Mouse (Mus musculus) cerebellum, adult 2 months (tissue): Measurements from ENCODE around the gene Iars. TPM values are rescaled to one million over a fixed set of nuclear protein-coding genes. Genes with fewer than 3 reads are reported as not detected.
"Not testable (repeated sequence)": the region's sequence is repeated elsewhere in the genome, so short reads cannot be mapped to it uniquely, and the experiment has no call there.

Experiments used
- DNase-seq, 2 experiments: peaks; one replicate each; pipeline ENCODE4 v3.0.0; 2021
- H3K27ac ChIP-seq: fragments of 200-500 bp; 2 replicates; pipeline ENCODE4 v1.5.1; 2012; ENCODE audit warnings: low read length, control low read depth, inconsistent platforms; ENCODE audit not compliant: insufficient read depth
- H3K27me3 ChIP-seq: fragments of 200-500 bp; 2 replicates; pipeline ENCODE4 v1.6.1; 2012; ENCODE audit warnings: inconsistent platforms, mild to moderate bottlenecking, low read length, moderate library complexity; ENCODE audit not compliant: control insufficient read depth, insufficient read depth
- H3K4me1 ChIP-seq: fragments of 200-500 bp; 2 replicates; pipeline ENCODE4 v1.6.1; 2011; ENCODE audit warnings: low read length; ENCODE audit not compliant: control insufficient read depth, insufficient read depth
- H3K4me3 ChIP-seq: fragments of 200-500 bp; replicated peaks from 2 replicates; pipeline ENCODE3; 2011; ENCODE audit warnings: mild to moderate bottlenecking, low read depth, low read length, control low read depth; ENCODE audit not compliant: insufficient read depth
- CTCF ChIP-seq: fragments of 200-500 bp; IDR thresholded peaks from 2 replicates; pipeline ENCODE4 v1.5.1; 2011; ENCODE audit warnings: low read depth, mild to moderate bottlenecking, control low read depth, low read length, moderate library complexity, borderline replicate concordance; ENCODE audit not compliant: insufficient read depth
- POLR2A ChIP-seq: fragments of 200-500 bp; IDR thresholded peaks from 2 replicates; pipeline ENCODE4 v1.6.1; 2011; ENCODE audit warnings: low read length, control low read depth, borderline replicate concordance; ENCODE audit not compliant: insufficient read depth
- WGBS: fragments of 180-500 bp; shearing (Covaris S2); methylation state at CpG from one replicate; pipeline ENCODE4 v1.1.7; 2018; 5-methylcytosine and 5-hydroxymethylcytosine counted together
- polyA plus RNA-seq: library from polyadenylated mRNA; depleted of rRNA; stranded (reverse); fragments of >200 nt; gene quantifications from 2 replicates; pipeline ENCODE4 v1.2.3, GENCODE M21; 2012; rRNA removed

Gene Iars
- polyA plus RNA-seq, 1 experiment, result 45.5 TPM

GRCm38 (mm10) chr13:49756591-49756990 lies 74.7 kb downstream of the Iars start:
- Histone ChIP-seq H3K27me3 (no peaks in the 10 kb centered on the region), H3K27ac (no peak overlapping the region), H3K4me3 (no peak overlapping the region), H3K4me1 (no peaks in the 10 kb centered on the region)
- TF ChIP-seq POLR2A, result no peak
- no peak for TF ChIP-seq CTCF
- 77% methylated on average over 9 of the region's 9 CpGs for WGBS
- DNase-seq, result no peak

GRCm38 (mm10) chr13:49757966-49758365 lies 76.1 kb downstream of the Iars start:
- Histone ChIP-seq H3K4me1 (no peaks in the 10 kb centered on the region), H3K27me3 (no peaks in the 10 kb centered on the region), H3K4me3 (no peak overlapping the region), H3K27ac (no peak overlapping the region)
- DNase-seq, result no peak
- WGBS, result 79% methylated on average over 4 of the region's 4 CpGs
- no peak for TF ChIP-seq POLR2A
- TF ChIP-seq CTCF, result no peak

- WGBS, result 67% methylated on average over 1 of the region's 1 CpGs
- no peak for DNase-seq
Observed at GRCm38 (mm10) chr13:49760675-49761074, 78.8 kb downstream of the Iars start.

GRCm38 (mm10) chr13:49762208-49762607 lies 80.3 kb downstream of the Iars start:
- WGBS, result 88% methylated on average over 14 of the region's 14 CpGs
- H3K4me3 ChIP-seq, result no peak overlapping the region
- H3K4me1 ChIP-seq, result no peaks in the 10 kb centered on the region
- H3K27ac ChIP-seq, result no peak overlapping the region
- no peak for DNase-seq
- no peaks in the 10 kb centered on the region for H3K27me3 ChIP-seq
- no peak for TF ChIP-seq CTCF
- TF ChIP-seq POLR2A, result no peak

More at GRCm38 (mm10) chr13:49760675-49761074, 78.8 kb downstream of the Iars start:
- Histone ChIP-seq H3K27ac (no peak overlapping the region), H3K4me3 (no peak overlapping the region), H3K27me3 (no peaks in the 10 kb centered on the region), H3K4me1 (no peaks in the 10 kb centered on the region)
- TF ChIP-seq CTCF (no peak), POLR2A (no peak)

- Histone ChIP-seq H3K27me3 (no peaks in the 10 kb centered on the region), H3K4me3 (no peak overlapping the region), H3K4me1 (no peaks in the 10 kb centered on the region), H3K27ac (no peak overlapping the region)
- TF ChIP-seq POLR2A, result no peak
- no peak for TF ChIP-seq CTCF
- 30% methylated on average over 8 of the region's 8 CpGs for WGBS
- DNase-seq, result no peak
Observed at GRCm38 (mm10) chr13:49765306-49765705, 83.4 kb downstream of the Iars start.

- H3K4me1 ChIP-seq, result no peaks in the 10 kb centered on the region
- TF ChIP-seq CTCF (no peak), POLR2A (no peak)
- H3K27ac ChIP-seq, result no peak overlapping the region
- WGBS, result 59% methylated on average over 9 of the region's 9 CpGs
- no peak for DNase-seq
- no peaks in the 10 kb centered on the region for H3K27me3 ChIP-seq
- H3K4me3 ChIP-seq, result no peak overlapping the region
Observed at GRCm38 (mm10) chr13:49766269-49766668, 84.4 kb downstream of the Iars start.

GRCm38 (mm10) chr13:49768048-49768447 lies 86.1 kb downstream of the Iars start:
- no peaks in the 10 kb centered on the region for H3K27me3 ChIP-seq
- no peak overlapping the region for H3K4me3 ChIP-seq
- no peak for DNase-seq
- TF ChIP-seq POLR2A, result no peak
- no peak for TF ChIP-seq CTCF
- WGBS, result 93% methylated on average over 2 of the region's 2 CpGs
- no peaks in the 10 kb centered on the region for H3K4me1 ChIP-seq
- no peak overlapping the region for H3K27ac ChIP-seq

GRCm38 (mm10) chr13:49769111-49769510 lies 87.2 kb downstream of the Iars start:
- TF ChIP-seq POLR2A (no peak), CTCF (no peak)
- DNase-seq, result no peak
- no peak overlapping the region for H3K4me3 ChIP-seq
- WGBS, result 80% methylated on average over 16 of the region's 16 CpGs
- no peaks in the 10 kb centered on the region for H3K4me1 ChIP-seq
- no peak overlapping the region for H3K27ac ChIP-seq
- H3K27me3 ChIP-seq, result no peaks in the 10 kb centered on the region

GRCm38 (mm10) chr13:49771536-49771935 lies 89.6 kb downstream of the Iars start:
- H3K27ac ChIP-seq, H3K27me3 ChIP-seq, H3K4me3 ChIP-seq, DNase-seq, H3K4me1 ChIP-seq: not testable (repeated sequence)

Other genes with a start within 250 kb of the Iars start
- 0.39 and 0.40 TPM in 2 replicates for gene Tes3-ps, start 188.8 kb upstream of the Iars start, polyA plus RNA-seq
- 4.3 and 5.1 TPM in 2 replicates for gene Ecm2, start 177.3 kb upstream of the Iars start, polyA plus RNA-seq
- gene Aspn, start 137.7 kb upstream of the Iars start, polyA plus RNA-seq, result 0.92 and 1.1 TPM in 2 replicates
- 0.41 and 1.3 TPM in 2 replicates for gene Omd, start 99.6 kb upstream of the Iars start, polyA plus RNA-seq
- 2.2 and 4.6 TPM in 2 replicates for gene Ogn, start 74.1 kb upstream of the Iars start, polyA plus RNA-seq
- 0.98 and 1.2 TPM in 2 replicates for gene Cenpp, start 29.3 kb upstream of the Iars start, polyA plus RNA-seq
- gene Nol8, start 29.0 kb upstream of the Iars start, polyA plus RNA-seq, result 10.1 and 10.7 TPM in 2 replicates
- not detected in 2 replicates for gene Gm30302, start 116.9 kb downstream of the Iars start, polyA plus RNA-seq